Mouse (Mus musculus): Measurements from ENCODE around the gene Gm20708. TPM values are rescaled to one million over a fixed set of nuclear protein-coding genes. Genes with fewer than 3 reads are reported as not detected.

Gm20708 gene
- polyA plus RNA-seq, 1 experiment from 2014 or later: 1.8 TPM

DNA sequence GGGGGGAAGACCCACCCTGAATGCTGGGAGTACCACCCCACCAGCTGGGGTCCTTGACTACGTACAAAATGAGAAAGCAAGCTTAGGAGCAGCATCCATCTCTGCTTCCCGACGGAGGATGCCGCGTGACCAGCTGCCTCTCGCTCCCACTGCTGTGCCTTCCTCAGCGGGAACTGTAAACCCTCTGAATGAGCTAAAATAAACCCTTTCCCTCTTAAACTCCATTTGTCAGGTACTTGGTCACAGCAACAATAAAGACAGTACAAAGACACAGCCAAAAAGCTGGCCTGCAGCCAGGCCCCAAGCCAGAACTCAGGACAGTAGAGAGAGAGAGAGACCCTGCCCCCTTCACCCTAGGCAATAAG lies 39.8 kb upstream of the Gm20708 start:
- ATAC-seq: 0 out of 2 replicates have a peak, but pooled peaks have one; percentile 17
- Histone ChIP-seq H3K4me3 (ENCODE audit: low read length) (no peak overlapping the region), H3K4me1 (ENCODE audit: control insufficient read depth, insufficient read depth, low read depth, low read length) (peaks cover 7% of the 10 kb centered on the region; the same call in 1 of the 2 replicates), H3K27ac (ENCODE audit: low read depth, low read length) (no peak overlapping the region), H3K36me3 (ENCODE audit: control insufficient read depth, insufficient read depth, low read length) (peaks cover 3% of the 10 kb centered on the region), H3K4me2 (ENCODE audit: low read length) (no peak overlapping the region), H3K27me3 (replicated peaks; ENCODE audit: control insufficient read depth, insufficient read depth, low read length) (no peaks in the 10 kb centered on the region), H3K9ac (ENCODE audit: low read depth, low read length) (no peak overlapping the region), H3K9me3 (ENCODE audit: control insufficient read depth, low read length) (no peaks in the 10 kb centered on the region)
- WGBS: 56% methylated on average over 7 of the region's 7 CpGs

DNA sequence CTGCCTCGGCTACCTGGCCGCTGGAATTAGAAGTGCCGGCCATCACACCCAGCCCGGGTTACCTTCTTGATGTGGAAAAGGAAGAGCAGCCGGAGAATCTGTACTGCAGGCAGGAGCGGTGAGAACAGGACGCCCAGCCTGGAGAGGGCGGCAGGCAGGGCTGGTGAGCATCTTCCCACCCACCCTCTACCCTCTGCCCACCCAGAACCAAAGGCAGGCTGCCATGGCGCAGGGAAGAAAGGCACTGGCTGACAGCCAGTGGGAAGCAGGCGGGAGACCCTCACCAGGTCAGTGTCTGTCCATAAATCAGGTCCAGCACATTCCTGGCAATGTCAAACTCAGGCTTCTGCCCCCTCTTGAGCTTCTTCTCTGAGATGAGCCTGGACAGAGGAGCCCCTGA lies 39.1 kb upstream of the Gm20708 start:
- H3K27me3 ChIP-seq (replicated peaks; ENCODE audit: control insufficient read depth, insufficient read depth, low read length): no peaks in the 10 kb centered on the region
- no peak overlapping the region for H3K9ac ChIP-seq (ENCODE audit: low read depth, low read length)
- H3K36me3 ChIP-seq (ENCODE audit: control insufficient read depth, insufficient read depth, low read length): no peaks in the 10 kb centered on the region; the same call in 1 of the 2 replicates
- no peak overlapping the region for H3K4me3 ChIP-seq (ENCODE audit: low read length)
- H3K4me1 ChIP-seq (ENCODE audit: control insufficient read depth, insufficient read depth, low read depth, low read length): peaks cover 7% of the 10 kb centered on the region; the same call in 1 of the 2 replicates
- ATAC-seq: 0 out of 2 replicates have a peak, but pooled peaks have one; percentile 44
- H3K4me2 ChIP-seq (ENCODE audit: low read length): no peak overlapping the region
- WGBS: 67% methylated on average over 10 of the region's 10 CpGs
- H3K27ac ChIP-seq (ENCODE audit: low read depth, low read length): no peak overlapping the region; the same call in 1 of the 2 replicates
- no peaks in the 10 kb centered on the region for H3K9me3 ChIP-seq (ENCODE audit: control insufficient read depth, low read length)

GRCm38 (mm10) chr11:117772352-117772751 lies 37.1 kb upstream of the Gm20708 start:
- Histone ChIP-seq H3K9ac (ENCODE audit: low read depth, low read length) (no peak overlapping the region), H3K27ac (ENCODE audit: low read depth, low read length) (no peak overlapping the region), H3K9me3 (ENCODE audit: control insufficient read depth, low read length) (no peaks in the 10 kb centered on the region), H3K4me1 (ENCODE audit: control insufficient read depth, insufficient read depth, low read depth, low read length) (peaks cover 7% of the 10 kb centered on the region; the same call in 1 of the 2 replicates), H3K4me2 (ENCODE audit: low read length) (no peak overlapping the region), H3K27me3 (replicated peaks; ENCODE audit: control insufficient read depth, insufficient read depth, low read length) (no peaks in the 10 kb centered on the region), H3K4me3 (ENCODE audit: low read length) (no peak overlapping the region), H3K36me3 (ENCODE audit: control insufficient read depth, insufficient read depth, low read length) (no peaks in the 10 kb centered on the region)
- WGBS: 96% methylated on average over 7 of the region's 7 CpGs
- no peak for ATAC-seq

- Histone ChIP-seq H3K4me3 (ENCODE audit: low read length) (no peak overlapping the region), H3K4me1 (ENCODE audit: control insufficient read depth, insufficient read depth, low read depth, low read length) (peaks cover 14% of the 10 kb centered on the region), H3K27ac (ENCODE audit: low read depth, low read length) (no peak overlapping the region), H3K9me3 (ENCODE audit: control insufficient read depth, low read length) (no peaks in the 10 kb centered on the region), H3K4me2 (ENCODE audit: low read length) (no peak overlapping the region), H3K36me3 (ENCODE audit: control insufficient read depth, insufficient read depth, low read length) (no peaks in the 10 kb centered on the region), H3K9ac (ENCODE audit: low read depth, low read length) (no peak overlapping the region), H3K27me3 (replicated peaks; ENCODE audit: control insufficient read depth, insufficient read depth, low read length) (no peaks in the 10 kb centered on the region)
- WGBS: 91% methylated on average over 10 of the region's 10 CpGs
- ATAC-seq: no peak
Measured at GRCm38 (mm10) chr11:117774925-117775324, 34.5 kb upstream of the Gm20708 start.

- WGBS: 93% methylated on average over 13 of the region's 13 CpGs
- H3K9ac ChIP-seq (ENCODE audit: low read depth, low read length): no peak overlapping the region
- no peaks in the 10 kb centered on the region for H3K36me3 ChIP-seq (ENCODE audit: control insufficient read depth, insufficient read depth, low read length)
- no peaks in the 10 kb centered on the region for H3K9me3 ChIP-seq (ENCODE audit: control insufficient read depth, low read length)
- peaks cover 15% of the 10 kb centered on the region for H3K4me1 ChIP-seq (ENCODE audit: control insufficient read depth, insufficient read depth, low read depth, low read length)
- H3K4me3 ChIP-seq (ENCODE audit: low read length): no peak overlapping the region
- no peak overlapping the region for H3K4me2 ChIP-seq (ENCODE audit: low read length)
- peaks cover 4% of the 10 kb centered on the region for H3K27me3 ChIP-seq (replicated peaks; ENCODE audit: control insufficient read depth, insufficient read depth, low read length)
- ATAC-seq: no peak
- H3K27ac ChIP-seq (ENCODE audit: low read depth, low read length): no peak overlapping the region
Measured at GRCm38 (mm10) chr11:117775540-117775939, 33.9 kb upstream of the Gm20708 start.

GRCm38 (mm10) chr11:117776085-117776792 lies 33.2 kb upstream of the Gm20708 start:
- Histone ChIP-seq H3K27me3 (replicated peaks; ENCODE audit: control insufficient read depth, insufficient read depth, low read length) (peaks cover 8% of the 10 kb centered on the region), H3K4me3 (ENCODE audit: low read length) (no peak overlapping the region), H3K36me3 (ENCODE audit: control insufficient read depth, insufficient read depth, low read length) (no peaks in the 10 kb centered on the region), H3K9ac (ENCODE audit: low read depth, low read length) (no peak overlapping the region), H3K9me3 (ENCODE audit: control insufficient read depth, low read length) (no peaks in the 10 kb centered on the region), H3K4me2 (ENCODE audit: low read length) (no peak overlapping the region), H3K4me1 (ENCODE audit: control insufficient read depth, insufficient read depth, low read depth, low read length) (peaks cover 21% of the 10 kb centered on the region), H3K27ac (ENCODE audit: low read depth, low read length) (no peak overlapping the region)
- WGBS: 88% methylated on average over 14 of the region's 14 CpGs
- no peak for ATAC-seq

DNA sequence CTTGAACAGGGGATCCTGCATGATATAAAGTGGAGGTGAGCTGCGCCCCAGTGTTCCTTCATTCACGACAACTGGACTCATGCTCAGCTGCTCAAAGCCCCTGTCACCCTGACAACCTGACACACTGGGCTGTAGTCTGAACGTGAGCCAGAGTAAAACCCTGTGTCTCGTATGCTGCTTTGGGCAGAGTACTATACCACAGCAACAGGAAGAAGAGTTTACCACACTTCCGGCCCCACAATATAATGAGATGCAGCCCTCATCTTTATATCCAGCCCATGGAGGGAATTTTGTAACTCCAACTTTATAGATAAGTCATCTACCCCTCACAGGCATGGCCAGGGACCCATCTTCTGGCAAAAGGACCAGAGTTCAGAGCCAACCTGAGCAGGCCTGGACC lies 32.4 kb upstream of the Gm20708 start:
- no peak overlapping the region for H3K4me2 ChIP-seq (ENCODE audit: low read length)
- peaks cover 15% of the 10 kb centered on the region for H3K27me3 ChIP-seq (replicated peaks; ENCODE audit: control insufficient read depth, insufficient read depth, low read length)
- no peak overlapping the region for H3K4me3 ChIP-seq (ENCODE audit: low read length)
- H3K9ac ChIP-seq (ENCODE audit: low read depth, low read length): no peak overlapping the region
- no peak overlapping the region for H3K27ac ChIP-seq (ENCODE audit: low read depth, low read length)
- peaks cover 22% of the 10 kb centered on the region for H3K4me1 ChIP-seq (ENCODE audit: control insufficient read depth, insufficient read depth, low read depth, low read length)
- no peaks in the 10 kb centered on the region for H3K9me3 ChIP-seq (ENCODE audit: control insufficient read depth, low read length)
- no peaks in the 10 kb centered on the region for H3K36me3 ChIP-seq (ENCODE audit: control insufficient read depth, insufficient read depth, low read length)
- 81% methylated on average over 5 of the region's 5 CpGs for WGBS
- ATAC-seq: no peak

DNA sequence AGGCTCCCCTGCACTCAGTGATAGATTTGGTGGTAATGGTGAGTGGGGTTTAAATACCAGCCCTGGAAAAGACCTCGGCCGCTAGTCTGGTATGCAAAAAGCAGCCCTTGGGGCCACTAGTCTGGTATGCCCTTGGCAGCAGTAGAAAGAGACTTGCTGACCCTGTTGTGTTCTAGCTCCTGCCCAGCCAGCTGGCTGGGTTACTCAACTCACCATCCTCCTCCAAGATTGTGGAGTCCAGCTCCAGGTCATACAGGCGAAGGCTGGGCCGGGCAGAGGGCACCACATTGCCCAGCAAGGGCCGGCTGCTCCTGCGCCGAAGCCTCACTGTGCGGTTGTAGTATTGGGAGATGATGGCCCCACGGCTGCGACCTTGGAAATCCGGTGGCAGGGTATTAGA lies 31.4 kb upstream of the Gm20708 start:
- no peak overlapping the region for H3K27ac ChIP-seq (ENCODE audit: low read depth, low read length)
- no peak overlapping the region for H3K4me3 ChIP-seq (ENCODE audit: low read length)
- no peak for ATAC-seq
- H3K4me2 ChIP-seq (ENCODE audit: low read length): no peak overlapping the region
- no peak overlapping the region for H3K9ac ChIP-seq (ENCODE audit: low read depth, low read length)
- H3K4me1 ChIP-seq (ENCODE audit: control insufficient read depth, insufficient read depth, low read depth, low read length): peaks cover 26% of the 10 kb centered on the region
- no peaks in the 10 kb centered on the region for H3K36me3 ChIP-seq (ENCODE audit: control insufficient read depth, insufficient read depth, low read length)
- no peaks in the 10 kb centered on the region for H3K9me3 ChIP-seq (ENCODE audit: control insufficient read depth, low read length)
- WGBS: 94% methylated on average over 11 of the region's 11 CpGs
- H3K27me3 ChIP-seq (replicated peaks; ENCODE audit: control insufficient read depth, insufficient read depth, low read length): peaks cover 17% of the 10 kb centered on the region

DNA sequence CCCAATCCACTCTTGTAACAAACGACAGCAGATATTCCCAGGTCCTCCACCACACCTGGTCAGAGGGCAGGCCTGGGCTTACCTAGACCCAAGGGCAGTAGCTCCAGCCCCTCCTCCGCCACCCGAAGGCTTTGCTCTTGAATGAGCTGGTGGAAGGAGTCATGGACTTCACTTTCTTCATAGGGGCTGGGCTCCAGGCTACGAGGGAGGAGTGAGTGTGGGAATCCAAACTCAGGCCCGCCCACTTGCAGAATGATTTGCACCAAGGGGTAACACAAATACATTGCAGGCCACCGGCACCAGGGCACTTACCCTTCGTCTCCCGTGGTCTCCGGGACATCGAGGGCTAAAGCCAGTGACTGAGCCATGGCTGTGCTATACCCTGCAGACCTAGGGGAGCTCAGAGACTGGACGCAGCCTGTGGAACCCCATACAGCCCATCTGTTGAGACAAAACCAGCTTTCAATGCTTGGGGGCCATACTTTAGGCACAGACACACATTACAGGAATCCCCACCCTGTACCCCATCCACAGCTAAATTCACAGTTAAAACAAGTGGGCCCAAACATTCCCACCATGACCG lies 30.5 kb upstream of the Gm20708 start:
- ATAC-seq: no peak
- 71% methylated on average over 12 of the region's 12 CpGs for WGBS
- Histone ChIP-seq H3K4me1 (ENCODE audit: control insufficient read depth, insufficient read depth, low read depth, low read length) (peaks cover 31% of the 10 kb centered on the region), H3K4me3 (ENCODE audit: low read length) (no peak overlapping the region), H3K9me3 (ENCODE audit: control insufficient read depth, low read length) (no peaks in the 10 kb centered on the region), H3K36me3 (ENCODE audit: control insufficient read depth, insufficient read depth, low read length) (no peaks in the 10 kb centered on the region), H3K27me3 (replicated peaks; ENCODE audit: control insufficient read depth, insufficient read depth, low read length) (peaks cover 19% of the 10 kb centered on the region), H3K27ac (ENCODE audit: low read depth, low read length) (peak overlapping the region; percentile 42; the same call in 1 of the 2 replicates), H3K4me2 (ENCODE audit: low read length) (peak overlapping the region; percentile 55; the same call in 1 of the 2 replicates), H3K9ac (ENCODE audit: low read depth, low read length) (no peak overlapping the region)
